Mouse (Mus musculus) heart, postnatal 25 days (tissue): ENCODE measurements around the gene Dus3l. TPM values are rescaled to one million over a fixed set of nuclear protein-coding genes. Genes with fewer than 3 reads are reported as not detected.

Experiments used
- total RNA-seq, 2 experiments: library from RNA; stranded (reverse); gene quantifications; 2 replicates each; pipeline ENCODE4 v1.2.3; 2021

Dus3l gene
- total RNA-seq, 2 experiments from 2014 or later: 18.3 to 18.8 TPM

Other genes starting within 250 kb of the Dus3l start
- gene Gm20219, start 210.4 kb upstream of the Dus3l start, total RNA-seq: under 1 TPM; 0.26 to 0.28 TPM
- 10 to 100 TPM; 40.4 to 44.0 TPM for gene Safb2, start 180.2 kb upstream of the Dus3l start, total RNA-seq
- 10 to 100 TPM; 64.3 to 72.3 TPM for gene Safb, start 179.9 kb upstream of the Dus3l start, total RNA-seq
- 100 to 1,000 TPM; 343 to 364 TPM for gene 2410015M20Rik, start 155.0 kb upstream of the Dus3l start, total RNA-seq
- gene Rpl36, start 151.3 kb upstream of the Dus3l start, total RNA-seq: 100 to 1,000 TPM; 692 to 724 TPM
- 100 to 1,000 TPM; 107 to 112 TPM for gene Lonp1, start 137.9 kb upstream of the Dus3l start, total RNA-seq
- not detected for gene Catsperd, start 136.6 kb upstream of the Dus3l start, total RNA-seq
- gene Ranbp3, start 91.5 kb upstream of the Dus3l start, total RNA-seq: 10 to 100 TPM; 35.7 to 37.5 TPM
- 100 to 1,000 TPM; 913 to 934 TPM for gene Ndufa11, start 47.0 kb upstream of the Dus3l start, total RNA-seq
- 1 to 10 TPM; 5.0 to 5.2 TPM for gene Vmac, start 46.7 kb upstream of the Dus3l start, total RNA-seq
- 10 to 100 TPM; 25.7 to 28.8 TPM for gene Nrtn, start 7.2 kb upstream of the Dus3l start, total RNA-seq
- under 1 TPM; 0.13 to 0.22 TPM for gene Prr22, start 5.5 kb downstream of the Dus3l start, total RNA-seq
- gene Rfx2, start 66.3 kb downstream of the Dus3l start, total RNA-seq: 1 to 10 TPM; 3.2 to 4.6 TPM
- gene Acsbg2, start 109.7 kb downstream of the Dus3l start, total RNA-seq: not detected
- gene 1700061G19Rik, start 110.7 kb downstream of the Dus3l start, total RNA-seq: not detected
- 10 to 100 TPM; 21.6 to 21.8 TPM for gene Mllt1, start 170.7 kb downstream of the Dus3l start, total RNA-seq
- gene Acer1, start 217.4 kb downstream of the Dus3l start, total RNA-seq: not detected
- gene Clpp, start 225.5 kb downstream of the Dus3l start, total RNA-seq: 10 to 100 TPM; 73.4 TPM
- 10 to 100 TPM; 65.4 to 77.8 TPM for gene Alkbh7, start 232.6 kb downstream of the Dus3l start, total RNA-seq
- not detected for gene Pspn, start 235.3 kb downstream of the Dus3l start, total RNA-seq
- 10 to 100 TPM; 20.4 to 22.7 TPM for gene Gtf2f1, start 246.5 kb downstream of the Dus3l start, total RNA-seq
- not detected for gene Gm17949, start 246.7 kb downstream of the Dus3l start, total RNA-seq